Mouse (Mus musculus): Measurements from ENCODE around the gene Ppp4r3a.

DNA sequence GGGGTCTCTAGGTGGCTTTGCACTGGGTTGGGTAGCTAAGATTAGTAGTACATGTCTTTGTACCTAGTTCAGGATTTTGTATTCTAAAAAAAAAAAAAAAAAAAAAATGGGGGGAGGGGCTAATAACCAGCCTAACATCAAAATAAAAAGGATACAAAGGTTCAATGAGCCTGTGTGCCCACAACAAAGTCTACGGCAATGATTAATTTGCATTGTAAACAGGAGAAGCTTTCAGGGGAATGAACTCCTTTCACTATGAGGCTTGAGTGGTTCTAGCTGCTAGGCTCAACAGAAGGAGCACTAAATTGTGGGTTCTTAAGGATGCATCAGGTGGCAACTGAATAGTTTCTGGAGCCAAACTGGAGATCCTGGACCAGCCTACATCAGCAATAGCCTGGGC lies 17.2 kb downstream of the Ppp4r3a start:
- TF ChIP-seq POLR2A (IDR thresholded peaks at IDR 0.05; ENCODE audit: borderline replicate concordance, low read depth, low read length) = no peak
- TF ChIP-seq CTCF (IDR thresholded peaks at IDR 0.05; ENCODE audit: low read depth, low read length) = no peak

Data from bone marrow macrophage, adult 2 months (primary cell).